Mouse (Mus musculus) thymus, adult 2 months (tissue): ENCODE results near the gene Padi6.

ENCODE experiments used
- CTCF ChIP-seq: fragments of 200-500 bp; IDR thresholded peaks from 2 replicates; pipeline ENCODE4 v1.5.1; 2012; ENCODE audit warnings: mild to moderate bottlenecking, control low read depth, low read length, moderate library complexity, borderline replicate concordance; ENCODE audit not compliant: control insufficient read depth, poor library complexity, insufficient read depth; ENCODE audit errors: extremely low read depth
- POLR2A ChIP-seq: fragments of 200-500 bp; IDR thresholded peaks from 2 replicates; pipeline ENCODE4 v1.6.1; 2012; ENCODE audit warnings: mild to moderate bottlenecking, low read length, control low read depth, moderate library complexity; ENCODE audit not compliant: control insufficient read depth, poor library complexity, insufficient read depth; ENCODE audit errors: extremely low read depth

GRCm38 (mm10) chr4:140763158-140763557 lies 20.7 kb upstream of the Padi6 start:
- no peak for TF ChIP-seq POLR2A
- peak; percentile 79; the same call in 1 of the 2 replicates for TF ChIP-seq CTCF
